Mouse (Mus musculus): ENCODE data around the gene I830077J02Rik. TPM values are rescaled to one million over a fixed set of nuclear protein-coding genes. Genes with fewer than 3 reads are reported as not detected.

The I830077J02Rik gene
- total and polyA plus RNA-seq, 2 experiments from 2014 or later = 0.04 to 0.82 TPM

GRCm38 (mm10) chr3:105959999-105960398 lies 27.5 kb upstream of the I830077J02Rik start, which contains the start of gene Atp5f1:
TSS of gene Atp5f1 (minus strand) at chr3:105960099.
- peak within 1 kb of the TSS; percentile 93 for H3K9ac ChIP-seq (replicated peaks; ENCODE audit: low read depth, low read length)
- no peaks in the 10 kb centered on the region for H3K27me3 ChIP-seq (ENCODE audit: control insufficient read depth, insufficient read depth, low read length)
- peaks cover 40% of the 10 kb centered on the region for H3K36me3 ChIP-seq (replicated peaks; ENCODE audit: control insufficient read depth, insufficient read depth, low read length)
- ATAC-seq (ENCODE audit: insufficient read depth, low read depth) = no peak
- peak within 1 kb of the TSS; percentile 96 for H3K27ac ChIP-seq (ENCODE audit: low read depth)
- no peaks in the 10 kb centered on the region for H3K9me3 ChIP-seq (replicated peaks; ENCODE audit: control insufficient read depth, low read length)
- peak within 1 kb of the TSS; percentile 77 for H3K4me3 ChIP-seq (ENCODE audit: low read depth, low read length)
- no peak for DNase-seq (ENCODE audit: low spot score)
- H3K4me2 ChIP-seq (ENCODE audit: low read depth, low read length) = peak within 1 kb of the TSS; percentile 92
- no peak for TF ChIP-seq EP300 (IDR thresholded peaks at IDR 0.05; ENCODE audit: low read depth)
- TF ChIP-seq CTCF (IDR thresholded peaks at IDR 0.05; ENCODE audit: low read depth) = no peak
- peaks cover 33% of the 10 kb centered on the region for H3K4me1 ChIP-seq (ENCODE audit: control insufficient read depth, insufficient read depth)
- 6% methylated on average over 6 of the region's 6 CpGs for WGBS

- under 1% methylated on average over 26 of the region's 26 CpGs for WGBS
- H3K9ac ChIP-seq (replicated peaks; ENCODE audit: low read depth, low read length) = peak overlapping the region; percentile 85
- peaks cover 33% of the 10 kb centered on the region for H3K4me1 ChIP-seq (ENCODE audit: control insufficient read depth, insufficient read depth)
- H3K9me3 ChIP-seq (replicated peaks; ENCODE audit: control insufficient read depth, low read length) = no peaks in the 10 kb centered on the region
- H3K4me2 ChIP-seq (ENCODE audit: low read depth, low read length) = peak overlapping the region; percentile 92
- TF ChIP-seq CTCF (IDR thresholded peaks at IDR 0.05; ENCODE audit: low read depth) (no peak), EP300 (IDR thresholded peaks at IDR 0.05; ENCODE audit: low read depth) (no peak)
- peak overlapping the region; percentile 65 for H3K27ac ChIP-seq (ENCODE audit: low read depth)
- peak overlapping the region; percentile 77 for H3K4me3 ChIP-seq (ENCODE audit: low read depth, low read length)
- H3K27me3 ChIP-seq (ENCODE audit: control insufficient read depth, insufficient read depth, low read length) = no peaks in the 10 kb centered on the region
- DNase-seq (ENCODE audit: low spot score) (no peak), ATAC-seq (ENCODE audit: insufficient read depth, low read depth) (peak; percentile 31)
- H3K36me3 ChIP-seq (replicated peaks; ENCODE audit: control insufficient read depth, insufficient read depth, low read length) = peaks cover 40% of the 10 kb centered on the region
Observed at GRCm38 (mm10) chr3:105959585-105959984, 27.1 kb upstream of the I830077J02Rik start.

GRCm38 (mm10) chr3:105958974-105959580 lies 26.6 kb upstream of the I830077J02Rik start, which contains the start of gene Wdr77:
TSS of gene Wdr77 (plus strand) at chr3:105959369.
- peak; percentile 99 for DNase-seq (ENCODE audit: low spot score)

GRCm38 (mm10) chr3:105958204-105958603 lies 25.7 kb upstream of the I830077J02Rik start:
- TF ChIP-seq CTCF (IDR thresholded peaks at IDR 0.05; ENCODE audit: low read depth) (no peak), EP300 (IDR thresholded peaks at IDR 0.05; ENCODE audit: low read depth) (no peak)
- DNase-seq (ENCODE audit: low spot score) = no peak
- WGBS = 27% methylated on average over 5 of the region's 5 CpGs
- Histone ChIP-seq H3K4me1 (ENCODE audit: control insufficient read depth, insufficient read depth) (peaks cover 33% of the 10 kb centered on the region), H3K27me3 (ENCODE audit: control insufficient read depth, insufficient read depth, low read length) (no peaks in the 10 kb centered on the region), H3K36me3 (replicated peaks; ENCODE audit: control insufficient read depth, insufficient read depth, low read length) (peaks cover 38% of the 10 kb centered on the region), H3K9ac (replicated peaks; ENCODE audit: low read depth, low read length) (peak overlapping the region; percentile 93), H3K4me2 (ENCODE audit: low read depth, low read length) (peak overlapping the region; percentile 71), H3K27ac (ENCODE audit: low read depth) (peak overlapping the region; percentile 96), H3K9me3 (replicated peaks; ENCODE audit: control insufficient read depth, low read length) (no peaks in the 10 kb centered on the region), H3K4me3 (ENCODE audit: low read depth, low read length) (peak overlapping the region; percentile 77)
- no peak for ATAC-seq (ENCODE audit: insufficient read depth, low read depth)

More at GRCm38 (mm10) chr3:105958974-105959580, 26.6 kb upstream of the I830077J02Rik start, which contains the start of gene Wdr77:
- Histone ChIP-seq H3K4me1 (ENCODE audit: control insufficient read depth, insufficient read depth) (peaks cover 33% of the 10 kb centered on the region), H3K9me3 (replicated peaks; ENCODE audit: control insufficient read depth, low read length) (no peaks in the 10 kb centered on the region), H3K4me2 (ENCODE audit: low read depth, low read length) (peak within 1 kb of the TSS; percentile 92), H3K9ac (replicated peaks; ENCODE audit: low read depth, low read length) (peak within 1 kb of the TSS; percentile 93), H3K27me3 (ENCODE audit: control insufficient read depth, insufficient read depth, low read length) (no peaks in the 10 kb centered on the region), H3K4me3 (ENCODE audit: low read depth, low read length) (peak within 1 kb of the TSS; percentile 77), H3K36me3 (replicated peaks; ENCODE audit: control insufficient read depth, insufficient read depth, low read length) (peaks cover 40% of the 10 kb centered on the region), H3K27ac (ENCODE audit: low read depth) (peak within 1 kb of the TSS; percentile 96)
- TF ChIP-seq CTCF (IDR thresholded peaks at IDR 0.05; ENCODE audit: low read depth) = no peak
- peak; percentile 100 for TF ChIP-seq EP300 (IDR thresholded peaks at IDR 0.05; ENCODE audit: low read depth)
- peak; percentile 96 for ATAC-seq (ENCODE audit: insufficient read depth, low read depth)
- under 1% methylated on average over 46 of the region's 52 CpGs for WGBS

GRCm38 (mm10) chr3:105957235-105957634 lies 24.8 kb upstream of the I830077J02Rik start:
- Histone ChIP-seq H3K36me3 (replicated peaks; ENCODE audit: control insufficient read depth, insufficient read depth, low read length) (peaks cover 38% of the 10 kb centered on the region), H3K27ac (ENCODE audit: low read depth) (no peak overlapping the region), H3K4me1 (ENCODE audit: control insufficient read depth, insufficient read depth) (peaks cover 33% of the 10 kb centered on the region), H3K27me3 (ENCODE audit: control insufficient read depth, insufficient read depth, low read length) (no peaks in the 10 kb centered on the region), H3K4me2 (ENCODE audit: low read depth, low read length) (peak overlapping the region; percentile 71), H3K9ac (replicated peaks; ENCODE audit: low read depth, low read length) (no peak overlapping the region), H3K9me3 (replicated peaks; ENCODE audit: control insufficient read depth, low read length) (no peaks in the 10 kb centered on the region), H3K4me3 (ENCODE audit: low read depth, low read length) (peak overlapping the region; percentile 77)
- no peak for DNase-seq (ENCODE audit: low spot score)
- 94% methylated on average over 1 of the region's 1 CpGs for WGBS
- TF ChIP-seq EP300 (IDR thresholded peaks at IDR 0.05; ENCODE audit: low read depth) = no peak
- peak; percentile 31; the same call in 1 of the 2 replicates for TF ChIP-seq CTCF (IDR thresholded peaks at IDR 0.05; ENCODE audit: low read depth)
- ATAC-seq (ENCODE audit: insufficient read depth, low read depth) = no peak
